Mouse (Mus musculus) limb, embryonic 10.5 days (tissue): ENCODE data around the gene Ctss. TPM values are rescaled to one million over a fixed set of nuclear protein-coding genes. Genes with fewer than 3 reads are reported as not detected.

Experiments used
- polyA plus RNA-seq: library from polyadenylated mRNA; unstranded; fragments of >200 nt; fragmentation: Nextera tagmentation; extraction: Ambion mirVana; gene quantifications from 2 replicates; pipeline ENCODE4 v1.2.1, GENCODE M21; 2016

Gene Ctss
- polyA plus RNA-seq, 1 experiment from 2014 or later: 3.3 TPM

Other genes with a start within 250 kb of the Ctss start
- gene Mindy1, start 245.4 kb upstream of the Ctss start, polyA plus RNA-seq: 25.8 and 33.0 TPM in 2 replicates
- 27.7 and 30.5 TPM in 2 replicates for gene Prune1, start 244.7 kb upstream of the Ctss start, polyA plus RNA-seq
- gene Anxa9, start 219.6 kb upstream of the Ctss start, polyA plus RNA-seq: 1.2 and 1.6 TPM in 2 replicates
- gene Cers2, start 212.0 kb upstream of the Ctss start, polyA plus RNA-seq: 131 and 144 TPM in 2 replicates
- gene Setdb1, start 169.6 kb upstream of the Ctss start, polyA plus RNA-seq: 57.1 and 62.9 TPM in 2 replicates
- not detected in 2 replicates for gene 4930558C23Rik, start 123.9 kb upstream of the Ctss start, polyA plus RNA-seq
- gene Arnt, start 92.4 kb upstream of the Ctss start, polyA plus RNA-seq: 32.3 and 43.5 TPM in 2 replicates
- 3.4 and 4.2 TPM in 2 replicates for gene Ctsk, start 27.5 kb upstream of the Ctss start, polyA plus RNA-seq
- 0.10 TPM in 1 of 2 replicates, not detected in the other for gene Hormad1, start 32.9 kb downstream of the Ctss start, polyA plus RNA-seq
- 25.9 and 31.8 TPM in 2 replicates for gene Golph3l, start 62.1 kb downstream of the Ctss start, polyA plus RNA-seq
- gene Ensa, start 98.2 kb downstream of the Ctss start, polyA plus RNA-seq: 74.6 and 88.2 TPM in 2 replicates
- gene Mcl1, start 132.0 kb downstream of the Ctss start, polyA plus RNA-seq: 49.7 and 52.1 TPM in 2 replicates
- 0.63 and 0.77 TPM in 2 replicates for gene Adamtsl4, start 161.1 kb downstream of the Ctss start, polyA plus RNA-seq
- gene Ecm1, start 212.8 kb downstream of the Ctss start, polyA plus RNA-seq: 7.5 and 11.1 TPM in 2 replicates
- 82.1 and 86.1 TPM in 2 replicates for gene Tars2, start 233.4 kb downstream of the Ctss start, polyA plus RNA-seq